21 mouse cellular contexts compared by ENCODE assay signal in genomic region chr5:141076158-141076557, GRCm38 (mm10).
"Had no signal": no experiment of that assay in that cellular context is flagged by ENCODE, and none has a peak within 500 bp of the region (broad histone marks: within the 10 kb centered on the region; RNA-seq: fewer than 3 reads in every experiment).

No protein-coding gene starts in this region.

- H3K4me2 ChIP-seq: liver, embryonic 15.5 days; lung, embryonic 15.5 days; midbrain, embryonic 11.5 days; midbrain, embryonic 13.5 days; midbrain, embryonic 15.5 days; neural tube, embryonic 12.5 days; stomach, embryonic 15.5 days had no signal

- H3K4me1 ChIP-seq: liver, embryonic 15.5 days; lung, embryonic 15.5 days; megakaryocyte, embryonic 14.5 days; neural tube, embryonic 12.5 days; stomach, embryonic 15.5 days had no signal

- H3K27me3 ChIP-seq: liver, embryonic 15.5 days; lung, embryonic 15.5 days; megakaryocyte, embryonic 14.5 days; midbrain, embryonic 13.5 days; midbrain, embryonic 15.5 days; neural tube, embryonic 12.5 days; stomach, embryonic 15.5 days had no signal

- H3K9ac ChIP-seq: liver, embryonic 15.5 days; liver, postnatal 0 days; lung, embryonic 15.5 days; midbrain, embryonic 13.5 days; midbrain, embryonic 15.5 days; neural tube, embryonic 12.5 days; stomach, embryonic 15.5 days had no signal

- H3K36me3 ChIP-seq: liver, embryonic 15.5 days; lung, embryonic 15.5 days; midbrain, embryonic 13.5 days; midbrain, embryonic 15.5 days; neural tube, embryonic 12.5 days; stomach, embryonic 15.5 days had no signal

- DNase-seq: liver, postnatal 0 days; lung, adult 2 months; lung, postnatal 14 days; lung, postnatal 36 days; right cerebral cortex, postnatal 25 days; right cerebral cortex, postnatal 4 days; spleen, adult 18-20 months; thymus, adult 2 months; thymus, postnatal 14 days; thymus, postnatal 36 days had no signal

- H3K27ac ChIP-seq: liver, embryonic 15.5 days; lung, embryonic 15.5 days; macrophage; midbrain, embryonic 13.5 days; midbrain, embryonic 15.5 days; neural tube, embryonic 12.5 days; stomach, embryonic 15.5 days; stomach, postnatal 0 days had no signal

- H3K9me3 ChIP-seq: liver, embryonic 15.5 days; lung, embryonic 15.5 days; megakaryocyte, embryonic 14.5 days; midbrain, embryonic 13.5 days; midbrain, embryonic 15.5 days; neural tube, embryonic 12.5 days; stomach, embryonic 15.5 days had no signal

- ATAC-seq: liver, postnatal 0 days; lung, postnatal 0 days; midbrain, embryonic 13.5 days; midbrain, embryonic 15.5 days had no signal

- H3K4me3 ChIP-seq: liver, embryonic 15.5 days; lung, embryonic 15.5 days; megakaryocyte, embryonic 14.5 days; midbrain, embryonic 13.5 days; midbrain, embryonic 15.5 days; neural tube, embryonic 12.5 days; stomach, embryonic 15.5 days had no signal
